Mouse (Mus musculus) MEL (cell line): ENCODE results near the gene Il17re. TPM values are rescaled to one million over a fixed set of nuclear protein-coding genes. Genes with fewer than 3 reads are reported as not detected.

Experiments
- DNase-seq: peaks from one replicate; pipeline ENCODE4 v3.0.0; 2011; ENCODE audit warnings: low read depth, low spot score
- H3K27ac ChIP-seq: 2 replicates; pipeline ENCODE4 v1.5.1; 2012; ENCODE audit warnings: low read depth, mild to moderate bottlenecking, control low read depth, low read length, moderate library complexity; ENCODE audit not compliant: control insufficient read depth
- H3K27me3 ChIP-seq, 2 experiments: fragments of 150-350 bp in 1 of 2; sonication (generic) in 1 of 2; 2 replicates each; pipeline ENCODE4 v1.6.1; 2012; ENCODE audit warnings: low read length in 2 of 2, mild to moderate bottlenecking in 2 of 2, improper control_type of control experiment in 1 of 2, moderate library complexity in 1 of 2; ENCODE audit not compliant: insufficient read depth in 2 of 2, control insufficient read depth in 1 of 2
- H3K36me3 ChIP-seq, 2 experiments: 2 replicates each; pipeline ENCODE4 v1.6.1; 2012 to 2014; ENCODE audit warnings: low read length in 2 of 2, improper control_type of control experiment in 1 of 2, inconsistent platforms in 1 of 2, mild to moderate bottlenecking in 1 of 2; ENCODE audit not compliant: insufficient read depth in 2 of 2, control insufficient read depth in 1 of 2
- H3K4me1 ChIP-seq, 2 experiments: fragments of 150-350 bp in 1 of 2; sonication (generic) in 1 of 2; 2 replicates each; pipeline ENCODE4 v1.6.1; 2012; ENCODE audit warnings: low read length in 2 of 2, improper control_type of control experiment in 1 of 2, mild to moderate bottlenecking in 1 of 2; ENCODE audit not compliant: insufficient read depth in 2 of 2, control insufficient read depth in 1 of 2
- H3K4me3 ChIP-seq, 2 experiments: fragments of 150-350 bp in 1 of 2; sonication (generic) in 1 of 2; 2 replicates each; pipeline ENCODE4 v1.5.1; 2012; ENCODE audit warnings: low read depth in 2 of 2, low read length in 2 of 2, mild to moderate bottlenecking in 2 of 2, moderate library complexity in 2 of 2, control low read depth in 1 of 2, improper control_type of control experiment in 1 of 2; ENCODE audit not compliant: control insufficient read depth in 1 of 2, insufficient read depth in 1 of 2
- H3K79me2 ChIP-seq: 2 replicates; pipeline ENCODE4 v1.6.1; 2012; ENCODE audit warnings: mild to moderate bottlenecking, low read length, moderate library complexity; ENCODE audit not compliant: control insufficient read depth, poor library complexity, insufficient read depth
- H3K9ac ChIP-seq: 2 replicates; pipeline ENCODE4 v1.6.1; 2012; ENCODE audit warnings: low read depth, mild to moderate bottlenecking, control low read depth, low read length, moderate library complexity; ENCODE audit not compliant: control insufficient read depth, poor library complexity, severe bottlenecking
- H3K9me3 ChIP-seq: fragments of 150-350 bp; sonication (generic); replicated peaks from 2 replicates; pipeline ENCODE4 v1.6.1; 2012; ENCODE audit warnings: mild to moderate bottlenecking, low read length, improper control_type of control experiment, moderate library complexity; ENCODE audit not compliant: insufficient read depth
- EP300 ChIP-seq, 2 experiments: IDR thresholded peaks; 2 replicates each; pipeline ENCODE4 v1.6.1; 2011; ENCODE audit warnings: improper control_type of control experiment in 2 of 2, low read length in 2 of 2, low read depth in 1 of 2, mild to moderate bottlenecking in 1 of 2
- ETS1 ChIP-seq: IDR thresholded peaks from 2 replicates; pipeline ENCODE4 v1.6.1; 2012; ENCODE audit warnings: low read depth, mild to moderate bottlenecking, inconsistent platforms, low read length, improper control_type of control experiment, moderate library complexity
- SIN3A ChIP-seq: IDR thresholded peaks from 2 replicates; pipeline ENCODE4 v1.6.1; 2012; ENCODE audit warnings: low read length, improper control_type of control experiment, inconsistent platforms
- polyA plus RNA-seq, 2 experiments: library from polyadenylated mRNA; stranded (reverse) in 1 of 2; unstranded in 1 of 2; fragments of >175 nt in 1 of 2; fragments of >200 nt in 1 of 2; gene quantifications; 2 replicates each; pipeline versions ENCODE4 v1.2.1 to v1.2.4; 2012; ENCODE audit warnings: low replicate concordance in 2 of 2, low read depth in 1 of 2; ENCODE audit not compliant: insufficient read length in 2 of 2, insufficient read depth in 1 of 2, missing spikeins in 1 of 2
- total RNA-seq: library from RNA; depleted of rRNA; stranded (reverse); fragments of 300-350 nt; gene quantifications from 2 replicates; pipeline ENCODE4 v1.2.3, GENCODE M21; 2012; rRNA removed

Gene Il17re
- total and polyA plus RNA-seq, 3 experiments = not detected

- peak; percentile 76 for DNase-seq
- Histone ChIP-seq H3K36me3 (peaks cover 5 to 29% of the 10 kb centered on the region in 2 experiments; a peak in 3 of 4 replicates), H3K27ac (peak overlapping the region; percentile 33; the same call in 1 of the 2 replicates), H3K9ac (no peak overlapping the region), H3K9me3 (no peaks in the 10 kb centered on the region), H3K79me2 (no peaks in the 10 kb centered on the region), H3K4me1 (peaks cover 0 to 16% of the 10 kb centered on the region in 2 experiments), H3K4me3 (no peak overlapping the region), H3K27me3 (no peaks in the 10 kb centered on the region)
- TF ChIP-seq ETS1 (peak; percentile 92), EP300 (IDR thresholded peaks at IDR 0.05; ENCODE audit: low read depth in 1 of 2, low read length in 2 of 2) (no peak; a peak in 1 of 4 replicates), SIN3A (peak; percentile 56; the same call in 1 of the 2 replicates)
Observed at GRCm38 (mm10) chr6:113517434-113518080, 59.3 kb downstream of the Il17re start.

Other genes with a start within 250 kb of the Il17re start
- gene Mtmr14, start 220.6 kb upstream of the Il17re start, total RNA-seq = 11.4 and 12.1 TPM in 2 replicates
- 10 to 100 TPM in 1 of 2 experiments, not detected in 1; 24.5 TPM for gene Mtmr14, start 220.6 kb upstream of the Il17re start, polyA plus RNA-seq
- 0.72 and 1.6 TPM in 2 replicates for gene Cpne9, start 176.2 kb upstream of the Il17re start, total RNA-seq
- 1 to 10 TPM in 1 of 2 experiments, not detected in 1; 1.3 TPM for gene Cpne9, start 176.2 kb upstream of the Il17re start, polyA plus RNA-seq
- 29.8 and 32.6 TPM in 2 replicates for gene Brpf1, start 151.3 kb upstream of the Il17re start, total RNA-seq
- gene Brpf1, start 151.3 kb upstream of the Il17re start, polyA plus RNA-seq = 10 to 100 TPM; 44.9 to 46.8 TPM
- gene Ogg1, start 131.5 kb upstream of the Il17re start, total RNA-seq = 8.7 and 9.2 TPM in 2 replicates
- 10 to 100 TPM in 1 of 2 experiments, not detected in 1; 20.0 TPM for gene Ogg1, start 131.5 kb upstream of the Il17re start, polyA plus RNA-seq
- 5.3 and 7.9 TPM in 2 replicates for gene Camk1, start 114.5 kb upstream of the Il17re start, total RNA-seq
- gene Camk1, start 114.5 kb upstream of the Il17re start, polyA plus RNA-seq = 10 to 100 TPM in 1 of 2 experiments, not detected in 1; 13.3 TPM
- gene Tada3, start 80.6 kb upstream of the Il17re start, total RNA-seq = 25.0 and 26.1 TPM in 2 replicates
- gene Tada3, start 80.6 kb upstream of the Il17re start, polyA plus RNA-seq = 10 to 100 TPM in 1 of 2 experiments, not detected in 1; 62.2 TPM
- gene Arpc4, start 80.4 kb upstream of the Il17re start, total RNA-seq = 217 and 231 TPM in 2 replicates
- 100 to 1,000 TPM in 1 of 2 experiments, not detected in 1; 375 TPM for gene Arpc4, start 80.4 kb upstream of the Il17re start, polyA plus RNA-seq
- 4.1 and 5.7 TPM in 2 replicates for gene Ttll3, start 69.2 kb upstream of the Il17re start, total RNA-seq
- 10 to 100 TPM in 1 of 2 experiments, not detected in 1; 11.2 TPM for gene Ttll3, start 69.2 kb upstream of the Il17re start, polyA plus RNA-seq
- 24.8 and 29.4 TPM in 2 replicates for gene Rpusd3, start 39.1 kb upstream of the Il17re start, total RNA-seq
- 10 to 100 TPM in 1 of 2 experiments, not detected in 1; 34.1 TPM for gene Rpusd3, start 39.1 kb upstream of the Il17re start, polyA plus RNA-seq
- gene Cidec, start 22.7 kb upstream of the Il17re start, total RNA-seq = not detected in 2 replicates
- gene Cidec, start 22.7 kb upstream of the Il17re start, polyA plus RNA-seq = not detected
- gene Jagn1, start 15.9 kb upstream of the Il17re start, total RNA-seq = 82.8 and 95.6 TPM in 2 replicates
- gene Jagn1, start 15.9 kb upstream of the Il17re start, polyA plus RNA-seq = 10 to 100 TPM in 1 of 2 experiments, not detected in 1; 80.6 TPM
- gene Il17rc, start 12.9 kb downstream of the Il17re start, total RNA-seq = 0.52 and 1.2 TPM in 2 replicates
- gene Il17rc, start 12.9 kb downstream of the Il17re start, polyA plus RNA-seq = 1 to 10 TPM in 1 of 2 experiments, not detected in 1; 1.8 TPM
- gene Creld1, start 24.8 kb downstream of the Il17re start, total RNA-seq = 4.1 and 5.9 TPM in 2 replicates
- 10 to 100 TPM in 1 of 2 experiments, not detected in 1; 26.7 TPM for gene Creld1, start 24.8 kb downstream of the Il17re start, polyA plus RNA-seq
- gene Prrt3, start 43.4 kb downstream of the Il17re start, total RNA-seq = 0.08 TPM in 1 of 2 replicates, not detected in the other
- under 1 TPM in 1 of 2 experiments, not detected in 1; 0.10 TPM for gene Prrt3, start 43.4 kb downstream of the Il17re start, polyA plus RNA-seq
- gene Emc3, start 73.2 kb downstream of the Il17re start, total RNA-seq = 56.7 and 73.1 TPM in 2 replicates
- gene Emc3, start 73.2 kb downstream of the Il17re start, polyA plus RNA-seq = 100 to 1,000 TPM in 1 of 2 experiments, 10 to 100 TPM in 1; 62.3 to 172 TPM
- 14.0 and 14.1 TPM in 2 replicates for gene Fancd2, start 73.2 kb downstream of the Il17re start, total RNA-seq
- 10 to 100 TPM; 18.5 to 35.0 TPM for gene Fancd2, start 73.2 kb downstream of the Il17re start, polyA plus RNA-seq
- 0.12 and 0.13 TPM in 2 replicates for gene Fancd2os, start 142.2 kb downstream of the Il17re start, total RNA-seq
- under 1 TPM in 1 of 2 experiments, not detected in 1; 0.22 TPM for gene Fancd2os, start 142.2 kb downstream of the Il17re start, polyA plus RNA-seq
- 134 and 147 TPM in 2 replicates for gene Brk1, start 146.3 kb downstream of the Il17re start, total RNA-seq
- gene Brk1, start 146.3 kb downstream of the Il17re start, polyA plus RNA-seq = 100 to 1,000 TPM in 1 of 2 experiments, not detected in 1; 161 TPM
- 11.4 and 12.5 TPM in 2 replicates for gene Vhl, start 165.5 kb downstream of the Il17re start, total RNA-seq
- 10 to 100 TPM in 1 of 2 experiments, not detected in 1; 12.0 TPM for gene Vhl, start 165.5 kb downstream of the Il17re start, polyA plus RNA-seq
- 5.2 TPM in 2 replicates for gene Irak2, start 180.0 kb downstream of the Il17re start, total RNA-seq
- 1 to 10 TPM in 1 of 2 experiments, not detected in 1; 6.8 TPM for gene Irak2, start 180.0 kb downstream of the Il17re start, polyA plus RNA-seq
- 111 and 136 TPM in 2 replicates for gene Tatdn2, start 238.6 kb downstream of the Il17re start, total RNA-seq
- gene Tatdn2, start 238.6 kb downstream of the Il17re start, polyA plus RNA-seq = 100 to 1,000 TPM; 102 to 121 TPM